Mouse (Mus musculus) MEL (cell line): ENCODE data around the gene Tmem206.

ENCODE experiments used
- CHD1 ChIP-seq: IDR thresholded peaks from 2 replicates; pipeline ENCODE4 v1.6.1; 2012; ENCODE audit warnings: low read depth, mild to moderate bottlenecking, inconsistent platforms, low read length, improper control_type of control experiment
- CTCF ChIP-seq, 3 experiments: IDR thresholded peaks in 2 of 3; conservative IDR thresholded peaks in 1 of 3; 2 replicates each; pipeline ENCODE4 v1.5.1; 2011 to 2012; ENCODE audit warnings: low read length in 3 of 3, low read depth in 2 of 3, mild to moderate bottlenecking in 2 of 3, improper control_type of control experiment in 1 of 3, inconsistent platforms in 1 of 3, mixed read lengths in 1 of 3, moderate library complexity in 1 of 3; ENCODE audit not compliant: control insufficient read depth in 1 of 3, insufficient read depth in 1 of 3, poor library complexity in 1 of 3, severe bottlenecking in 1 of 3
- EP300 ChIP-seq, 2 experiments: IDR thresholded peaks; 2 replicates each; pipeline ENCODE4 v1.6.1; 2011; ENCODE audit warnings: improper control_type of control experiment in 2 of 2, low read length in 2 of 2, low read depth in 1 of 2, mild to moderate bottlenecking in 1 of 2
- POLR2A ChIP-seq, 2 experiments: IDR thresholded peaks; 2 replicates each; pipeline ENCODE4 v1.6.1; 2011 to 2012; ENCODE audit warnings: low read length in 2 of 2, mild to moderate bottlenecking in 2 of 2, control low read depth in 1 of 2, improper control_type of control experiment in 1 of 2, low read depth in 1 of 2, moderate library complexity in 1 of 2; ENCODE audit not compliant: control insufficient read depth in 1 of 2, insufficient read depth in 1 of 2, poor library complexity in 1 of 2
- POLR2AphosphoS2 ChIP-seq: IDR thresholded peaks from 2 replicates; pipeline ENCODE4 v1.6.1; 2011; ENCODE audit warnings: low read length, improper control_type of control experiment
- RAD21 ChIP-seq: IDR thresholded peaks from 2 replicates; pipeline ENCODE4 v1.6.1; 2011; ENCODE audit warnings: mild to moderate bottlenecking, low read depth, low read length, improper control_type of control experiment
- USF2 ChIP-seq, 2 experiments: IDR thresholded peaks; 2 replicates each; pipeline ENCODE4 v1.6.1; 2011 to 2012; ENCODE audit warnings: improper control_type of control experiment in 2 of 2, low read length in 2 of 2, borderline replicate concordance in 1 of 2, inconsistent platforms in 1 of 2, low read depth in 1 of 2, mild to moderate bottlenecking in 1 of 2; ENCODE audit not compliant: insufficient read depth in 1 of 2
- ZNF384 ChIP-seq: IDR thresholded peaks from 2 replicates; pipeline ENCODE4 v1.6.1; 2012; ENCODE audit warnings: low read depth, mild to moderate bottlenecking, inconsistent platforms, low read length, improper control_type of control experiment

GRCm38 (mm10) chr1:191374993-191375643, 49.4 kb downstream of the Tmem206 start:
- peak; percentile 64 to 73 for TF ChIP-seq EP300 (IDR thresholded peaks at IDR 0.05; ENCODE audit: low read depth in 1 of 2, low read length in 2 of 2)
- TF ChIP-seq RAD21, result no peak
- TF ChIP-seq POLR2A (IDR thresholded peaks at IDR 0.05; ENCODE audit: control insufficient read depth in 1 of 2, insufficient read depth in 1 of 2, low read depth in 1 of 2, low read length in 2 of 2, poor library complexity in 1 of 2), result no peak
- TF ChIP-seq CTCF (IDR thresholded peaks at IDR 0.05 in 2 of 3, conservative IDR thresholded peaks at IDR 0.05 in 1 of 3; ENCODE audit: control insufficient read depth in 1 of 3, insufficient read depth in 1 of 3, low read depth in 2 of 3, low read length in 3 of 3, poor library complexity in 1 of 3, severe bottlenecking in 1 of 3), result no peak
- no peak for TF ChIP-seq POLR2AphosphoS2
- TF ChIP-seq CHD1, result no peak
- 0 out of 4 replicates have a peak, but pooled peaks of 1 of the 2 experiments have one; percentile 49 for TF ChIP-seq USF2 (IDR thresholded peaks at IDR 0.05; ENCODE audit: borderline replicate concordance in 1 of 2, insufficient read depth in 1 of 2, low read depth in 1 of 2, low read length in 2 of 2)
- TF ChIP-seq ZNF384, result no peak
